Mouse (Mus musculus): ENCODE measurements around the gene Pigt. TPM values are rescaled to one million over a fixed set of nuclear protein-coding genes. Genes with fewer than 3 reads are reported as not detected.

Pigt gene
- polyA plus RNA-seq, 1 experiment from 2014 or later = 23.6 TPM

DNA sequence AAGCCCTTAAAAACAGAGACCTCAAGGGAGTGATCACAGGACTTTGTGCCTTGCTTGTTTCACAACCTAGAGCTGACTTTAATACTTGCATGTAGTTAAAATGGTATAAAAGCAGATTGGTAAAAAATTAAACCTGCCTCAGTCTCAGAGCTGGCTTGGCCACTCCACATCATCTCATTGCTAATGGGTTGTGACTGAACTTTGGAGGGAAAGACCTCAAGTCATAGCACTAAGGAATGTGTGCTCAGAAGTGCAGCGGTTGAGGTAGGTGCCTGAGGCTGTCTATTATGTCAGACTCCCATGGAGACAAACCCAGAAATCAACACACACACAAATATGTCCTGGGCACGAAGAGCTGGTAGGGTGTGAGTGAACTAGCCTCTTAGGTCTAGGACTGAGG, 46.4 kb downstream of the Pigt start:
- Histone ChIP-seq H3K4me1 (replicated peaks) (no peaks in the 10 kb centered on the region), H3K4me2 (no peak overlapping the region), H3K36me3 (replicated peaks) (no peaks in the 10 kb centered on the region), H3K9ac (no peak overlapping the region), H3K4me3 (replicated peaks) (no peak overlapping the region), H3K27ac (replicated peaks) (no peak overlapping the region), H3K9me3 (replicated peaks) (no peaks in the 10 kb centered on the region), H3K27me3 (0 out of 2 replicates have a peak, but pooled peaks cover 12% of the 10 kb centered on the region)
- WGBS (ENCODE audit: insufficient replicate concordance) = 51% methylated on average over 2 of the region's 2 CpGs
- no peak for ATAC-seq (ENCODE audit: insufficient read depth)

DNA sequence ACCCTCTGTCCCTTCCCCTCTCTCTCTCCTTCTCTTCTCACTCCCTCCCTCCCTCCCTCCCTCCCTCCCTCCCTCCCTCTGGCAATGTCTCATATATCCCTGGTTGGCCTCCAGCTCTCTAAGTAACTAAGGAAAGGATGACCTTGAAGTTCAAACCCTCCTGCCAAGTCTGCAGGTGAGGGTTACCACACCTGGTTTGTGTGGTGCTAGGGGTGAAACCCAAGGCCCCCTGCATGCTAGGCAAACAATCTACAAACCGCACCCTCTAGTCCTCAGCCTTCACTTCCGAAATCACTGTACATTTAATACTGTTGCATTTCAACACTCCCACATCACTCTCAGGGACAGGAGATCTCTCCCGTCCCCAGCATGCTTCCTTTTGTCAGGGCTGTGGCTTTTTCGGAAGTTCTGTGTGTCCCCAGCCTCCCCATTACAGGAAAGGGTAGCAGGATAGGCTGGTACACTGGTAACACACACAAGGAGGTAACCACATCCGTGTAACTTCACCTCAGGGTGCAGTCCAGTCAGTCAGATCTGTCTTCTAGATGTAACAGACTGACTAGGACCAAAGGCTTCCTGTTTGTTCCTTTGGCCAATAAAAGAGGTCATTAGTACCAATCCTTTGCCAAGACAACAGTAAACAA, 47.3 kb downstream of the Pigt start:
- Histone ChIP-seq H3K9ac (no peak overlapping the region), H3K4me1 (replicated peaks) (no peaks in the 10 kb centered on the region), H3K27ac (replicated peaks) (no peak overlapping the region), H3K9me3 (replicated peaks) (no peaks in the 10 kb centered on the region), H3K4me3 (replicated peaks) (no peak overlapping the region), H3K36me3 (replicated peaks) (no peaks in the 10 kb centered on the region), H3K4me2 (no peak overlapping the region), H3K27me3 (0 out of 2 replicates have a peak, but pooled peaks cover 12% of the 10 kb centered on the region)
- no peak for ATAC-seq (ENCODE audit: insufficient read depth)
- 16% methylated on average over 5 of the region's 5 CpGs for WGBS (ENCODE audit: insufficient replicate concordance)

DNA sequence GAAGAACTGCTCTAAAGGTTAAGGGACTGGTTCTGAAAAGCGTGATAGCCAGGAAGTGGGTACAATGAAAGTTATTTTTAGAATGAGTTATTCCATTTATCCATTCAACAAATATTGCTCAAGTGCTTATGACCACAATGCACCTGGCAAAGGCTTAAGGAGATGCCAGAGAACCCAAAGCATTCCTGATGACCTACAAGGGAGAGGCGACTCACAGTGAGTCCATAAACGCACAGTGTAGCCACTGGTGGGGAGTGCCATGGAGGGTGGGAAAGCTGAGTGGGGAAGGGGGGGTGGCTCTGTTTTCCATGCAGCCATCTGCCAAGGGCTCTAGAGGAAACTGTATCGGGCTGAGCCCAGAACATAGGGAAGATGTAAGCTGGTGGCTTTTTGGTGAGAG, 52.0 kb downstream of the Pigt start:
- no peaks in the 10 kb centered on the region for H3K4me1 ChIP-seq (replicated peaks)
- H3K9ac ChIP-seq = no peak overlapping the region
- no peaks in the 10 kb centered on the region for H3K36me3 ChIP-seq (replicated peaks)
- H3K4me2 ChIP-seq = no peak overlapping the region
- no peaks in the 10 kb centered on the region for H3K9me3 ChIP-seq (replicated peaks)
- WGBS (ENCODE audit: insufficient replicate concordance) = 31% methylated on average over 4 of the region's 4 CpGs
- no peak overlapping the region for H3K27ac ChIP-seq (replicated peaks)
- no peak overlapping the region for H3K4me3 ChIP-seq (replicated peaks)
- no peak for ATAC-seq (ENCODE audit: insufficient read depth)
- peaks cover 12% of the 10 kb centered on the region for H3K27me3 ChIP-seq

DNA sequence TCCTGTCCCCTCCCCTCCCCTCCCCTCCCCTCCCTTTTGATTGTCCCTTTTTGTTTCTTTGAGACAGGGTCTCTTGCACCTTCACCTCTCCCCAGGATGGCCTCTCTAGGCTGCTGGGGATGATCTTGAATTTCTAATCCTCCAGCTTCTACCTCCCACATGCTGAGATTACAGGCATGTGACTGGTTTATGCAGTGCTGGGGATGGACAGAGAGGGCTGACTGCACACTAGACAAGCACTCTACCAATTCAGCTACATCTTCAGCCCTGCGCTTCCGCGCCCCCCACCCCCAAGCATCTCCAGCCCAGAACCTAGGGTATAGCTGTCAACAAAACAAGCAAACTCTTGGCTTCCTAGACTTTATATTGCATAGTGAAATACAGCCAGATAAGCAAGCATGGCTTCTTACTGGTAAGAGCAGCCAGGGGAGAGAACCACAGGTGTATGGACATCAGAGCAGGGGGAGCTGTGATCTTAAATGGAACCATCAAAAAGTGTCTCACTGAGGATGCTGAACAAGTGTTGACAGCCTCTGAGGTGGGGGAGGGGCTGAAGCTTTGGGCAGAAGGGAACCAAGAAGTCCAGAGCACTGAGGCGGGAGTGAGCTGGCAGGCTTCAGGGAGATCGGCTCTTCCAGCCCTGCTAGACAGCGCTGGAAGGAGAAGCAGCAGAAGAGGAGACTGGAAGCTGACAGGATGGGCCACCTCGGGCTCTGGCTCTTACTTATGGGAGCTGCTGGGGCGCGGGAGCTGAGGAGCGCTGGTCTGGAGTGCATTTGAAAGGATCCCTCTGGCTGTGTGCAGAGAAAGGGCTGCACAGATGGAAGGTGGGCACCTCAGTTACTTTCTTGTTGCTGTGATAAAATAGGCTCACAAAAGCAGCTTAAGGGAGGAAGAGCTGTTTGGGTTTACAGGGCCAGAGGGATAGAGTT, 52.9 kb downstream of the Pigt start:
- ATAC-seq (ENCODE audit: insufficient read depth) = no peak
- Histone ChIP-seq H3K4me3 (replicated peaks) (no peak overlapping the region), H3K27ac (replicated peaks) (no peak overlapping the region), H3K4me2 (no peak overlapping the region), H3K9me3 (replicated peaks) (no peaks in the 10 kb centered on the region), H3K4me1 (replicated peaks) (no peaks in the 10 kb centered on the region), H3K27me3 (peaks cover 12% of the 10 kb centered on the region), H3K9ac (no peak overlapping the region), H3K36me3 (replicated peaks) (no peaks in the 10 kb centered on the region)
- whole genome bisulfite sequencing (ENCODE audit: insufficient replicate concordance) = 25% methylated on average over 10 of the region's 10 CpGs

DNA sequence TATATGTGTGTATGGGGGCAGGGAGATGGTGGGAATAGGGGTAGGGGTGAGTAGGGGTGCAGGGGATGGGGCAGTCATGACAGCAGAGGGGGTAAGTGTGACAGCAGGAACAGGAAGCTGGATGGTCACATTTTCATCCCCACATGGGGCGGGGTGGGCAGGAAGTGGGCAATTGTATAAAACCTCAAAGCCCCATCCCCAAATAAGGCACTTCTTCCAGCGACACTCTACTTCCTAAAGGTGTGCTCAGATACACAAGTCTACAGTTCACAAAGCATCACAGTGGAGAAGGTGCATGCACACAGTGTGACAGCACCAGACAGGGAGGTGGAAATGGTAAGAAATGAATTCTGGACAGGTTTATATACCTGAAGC, 53.6 kb downstream of the Pigt start:
- ATAC-seq (ENCODE audit: insufficient read depth) = no peak

DNA sequence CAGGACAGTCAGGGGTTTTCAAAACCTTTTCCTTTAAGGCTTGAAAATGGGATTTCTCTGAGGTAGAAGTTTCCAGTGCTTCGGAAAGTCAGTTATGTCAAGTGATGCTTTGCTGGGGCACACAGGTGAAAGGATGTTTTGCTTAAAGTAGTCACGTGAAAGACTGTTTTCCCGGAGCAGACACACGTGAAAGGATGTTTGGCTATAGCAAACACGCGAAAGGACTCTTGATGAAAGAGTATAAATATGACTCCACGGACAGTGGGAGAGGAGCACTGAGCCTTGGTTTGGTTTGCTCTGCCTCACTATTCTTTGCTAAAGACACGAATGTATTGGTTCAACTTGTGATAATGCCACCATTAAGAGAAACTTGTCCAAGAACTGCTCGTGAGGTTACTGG, 54.2 kb downstream of the Pigt start:
- no peak for ATAC-seq (ENCODE audit: insufficient read depth)
- H3K9ac ChIP-seq = no peak overlapping the region
- 68% methylated on average over 9 of the region's 9 CpGs for WGBS (ENCODE audit: insufficient replicate concordance)

More for the DNA sequence above, 53.6 kb downstream of the Pigt start:
- Histone ChIP-seq H3K36me3 (replicated peaks) (no peaks in the 10 kb centered on the region), H3K9me3 (replicated peaks) (no peaks in the 10 kb centered on the region), H3K4me2 (no peak overlapping the region), H3K4me1 (replicated peaks) (no peaks in the 10 kb centered on the region), H3K9ac (no peak overlapping the region), H3K27me3 (peaks cover 12% of the 10 kb centered on the region), H3K27ac (replicated peaks) (no peak overlapping the region), H3K4me3 (replicated peaks) (no peak overlapping the region)
- 25% methylated on average over 2 of the region's 2 CpGs for WGBS (ENCODE audit: insufficient replicate concordance)

More for the DNA sequence above, 54.2 kb downstream of the Pigt start:
- H3K4me3 ChIP-seq (replicated peaks) = no peak overlapping the region
- no peak overlapping the region for H3K27ac ChIP-seq (replicated peaks)
- H3K4me1 ChIP-seq (replicated peaks) = no peaks in the 10 kb centered on the region
- H3K9me3 ChIP-seq (replicated peaks) = no peaks in the 10 kb centered on the region
- H3K27me3 ChIP-seq = peaks cover 12% of the 10 kb centered on the region
- H3K4me2 ChIP-seq = no peak overlapping the region
- no peaks in the 10 kb centered on the region for H3K36me3 ChIP-seq (replicated peaks)

Other genes starting within 250 kb of the Pigt start
- gene Svs3b, start 240.9 kb upstream of the Pigt start, polyA plus RNA-seq (2015; fragmentation: Nextera tagmentation; extraction: Ambion mirVana) = not detected in 2 replicates
- gene Svs4, start 219.1 kb upstream of the Pigt start, polyA plus RNA-seq (2015; fragmentation: Nextera tagmentation; extraction: Ambion mirVana) = not detected in 2 replicates
- not detected in 2 replicates for gene Svs3a, start 208.3 kb upstream of the Pigt start, polyA plus RNA-seq (2015; fragmentation: Nextera tagmentation; extraction: Ambion mirVana)
- not detected in 2 replicates for gene Svs6, start 180.8 kb upstream of the Pigt start, polyA plus RNA-seq (2015; fragmentation: Nextera tagmentation; extraction: Ambion mirVana)
- gene Svs5, start 164.8 kb upstream of the Pigt start, polyA plus RNA-seq (2015; fragmentation: Nextera tagmentation; extraction: Ambion mirVana) = not detected in 2 replicates
- 21.3 and 24.2 TPM in 2 replicates for gene Slpi, start 108.4 kb upstream of the Pigt start, polyA plus RNA-seq (2015; fragmentation: Nextera tagmentation; extraction: Ambion mirVana)
- gene Rbpjl, start 94.4 kb upstream of the Pigt start, polyA plus RNA-seq (2015; fragmentation: Nextera tagmentation; extraction: Ambion mirVana) = 0.07 and 0.63 TPM in 2 replicates
- gene Matn4, start 92.4 kb upstream of the Pigt start, polyA plus RNA-seq (2015; fragmentation: Nextera tagmentation; extraction: Ambion mirVana) = 0.28 and 0.32 TPM in 2 replicates
- 55.0 and 63.3 TPM in 2 replicates for gene Sdc4, start 53.6 kb upstream of the Pigt start, polyA plus RNA-seq (2015; fragmentation: Nextera tagmentation; extraction: Ambion mirVana)
- 27.1 and 29.7 TPM in 2 replicates for gene Sys1, start 40.6 kb upstream of the Pigt start, polyA plus RNA-seq (2015; fragmentation: Nextera tagmentation; extraction: Ambion mirVana)
- 5.0 TPM in 1 of 2 replicates, not detected in the other for gene Gm20458, start 36.6 kb upstream of the Pigt start, polyA plus RNA-seq (2015; fragmentation: Nextera tagmentation; extraction: Ambion mirVana)
- gene Trp53tg5, start 23.8 kb upstream of the Pigt start, polyA plus RNA-seq (2015; fragmentation: Nextera tagmentation; extraction: Ambion mirVana) = not detected in 2 replicates
- gene Dbndd2, start 11.4 kb upstream of the Pigt start, polyA plus RNA-seq (2015; fragmentation: Nextera tagmentation; extraction: Ambion mirVana) = 2.2 and 6.2 TPM in 2 replicates
- 1.7 TPM in 2 replicates for gene Wfdc2, start 64.9 kb downstream of the Pigt start, polyA plus RNA-seq (2015; fragmentation: Nextera tagmentation; extraction: Ambion mirVana)
- gene Spint3, start 75.9 kb downstream of the Pigt start, polyA plus RNA-seq (2015; fragmentation: Nextera tagmentation; extraction: Ambion mirVana) = not detected in 2 replicates
- gene Wfdc6a, start 87.9 kb downstream of the Pigt start, polyA plus RNA-seq (2015; fragmentation: Nextera tagmentation; extraction: Ambion mirVana) = not detected in 2 replicates
- gene Eppin, start 96.1 kb downstream of the Pigt start, polyA plus RNA-seq (2015; fragmentation: Nextera tagmentation; extraction: Ambion mirVana) = not detected in 2 replicates
- not detected in 2 replicates for gene Wfdc6b, start 116.0 kb downstream of the Pigt start, polyA plus RNA-seq (2015; fragmentation: Nextera tagmentation; extraction: Ambion mirVana)
- not detected in 2 replicates for gene Wfdc8, start 116.1 kb downstream of the Pigt start, polyA plus RNA-seq (2015; fragmentation: Nextera tagmentation; extraction: Ambion mirVana)
- not detected in 2 replicates for gene Wfdc16, start 141.3 kb downstream of the Pigt start, polyA plus RNA-seq (2015; fragmentation: Nextera tagmentation; extraction: Ambion mirVana)
- gene Wfdc10, start 158.5 kb downstream of the Pigt start, polyA plus RNA-seq (2015; fragmentation: Nextera tagmentation; extraction: Ambion mirVana) = not detected in 2 replicates
- not detected in 2 replicates for gene Wfdc9, start 159.1 kb downstream of the Pigt start, polyA plus RNA-seq (2015; fragmentation: Nextera tagmentation; extraction: Ambion mirVana)
- gene Wfdc11, start 176.6 kb downstream of the Pigt start, polyA plus RNA-seq (2015; fragmentation: Nextera tagmentation; extraction: Ambion mirVana) = not detected in 2 replicates
- not detected in 2 replicates for gene Wfdc13, start 187.6 kb downstream of the Pigt start, polyA plus RNA-seq (2015; fragmentation: Nextera tagmentation; extraction: Ambion mirVana)
- gene Spint4, start 201.0 kb downstream of the Pigt start, polyA plus RNA-seq (2015; fragmentation: Nextera tagmentation; extraction: Ambion mirVana) = not detected in 2 replicates
- gene Spint5, start 217.8 kb downstream of the Pigt start, polyA plus RNA-seq (2015; fragmentation: Nextera tagmentation; extraction: Ambion mirVana) = not detected in 2 replicates
- gene Wfdc3, start 248.4 kb downstream of the Pigt start, polyA plus RNA-seq (2015; fragmentation: Nextera tagmentation; extraction: Ambion mirVana) = 2.3 and 2.4 TPM in 2 replicates
- 40.5 and 41.1 TPM in 2 replicates for gene Dnttip1, start 248.5 kb downstream of the Pigt start, polyA plus RNA-seq (2015; fragmentation: Nextera tagmentation; extraction: Ambion mirVana)

All from liver, embryonic 15.5 days (tissue).